Mouse (Mus musculus) heart, postnatal 0 days (tissue): ENCODE results near the gene Zzef1.

Experiments
- CTCF ChIP-seq: IDR thresholded peaks from 2 replicates; pipeline ENCODE4 v1.5.1; 2016; ENCODE audit warnings: antibody characterized with exemption, control low read depth, low read depth
- EP300 ChIP-seq: IDR thresholded peaks from 2 replicates; pipeline ENCODE4 v1.6.1; 2016; ENCODE audit warnings: antibody characterized with exemption, low read depth

GRCm38 (mm10) chr11:72960723-72961071 lies 164.7 kb downstream of the Zzef1 start:
- TF ChIP-seq CTCF (no peak), EP300 (no peak)
